Mouse (Mus musculus): ENCODE results near the gene Colca2.

Gene Colca2

GRCm38 (mm10) chr9:51278500-51279381, at the start of gene Colca2:
TSS of gene Colca2 (minus strand) at chr9:51278569.
- no peaks in the 10 kb centered on the region for H3K27me3 ChIP-seq (ENCODE audit: control insufficient read depth, insufficient read depth, low read length, poor library complexity, severe bottlenecking)
- DNase-seq (ENCODE audit: low read depth, low spot score): peak; percentile 25
- no peaks in the 10 kb centered on the region for H3K36me3 ChIP-seq (ENCODE audit: control insufficient read depth, insufficient read depth, low read length, poor library complexity, severe bottlenecking)

DNA sequence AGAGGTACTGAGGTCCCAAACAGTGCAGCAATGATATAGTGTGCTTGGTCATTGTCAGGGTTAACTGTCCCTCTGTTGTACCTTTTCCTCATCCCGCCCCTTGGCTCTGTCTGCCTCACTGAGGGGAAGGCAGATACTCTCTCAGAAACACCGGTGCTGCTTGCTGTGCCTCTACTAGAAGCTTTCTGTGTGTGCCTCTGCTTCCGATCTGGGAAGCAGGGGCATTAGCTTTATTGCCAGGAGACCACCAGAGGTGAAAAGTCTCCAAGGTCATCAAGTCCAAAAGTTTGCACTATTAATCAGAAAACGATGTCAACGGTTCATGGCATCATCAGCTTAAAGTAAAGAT, 49.2 kb upstream of the Colca2 start:
- no peak for DNase-seq (ENCODE audit: low read depth, low spot score)

DNA sequence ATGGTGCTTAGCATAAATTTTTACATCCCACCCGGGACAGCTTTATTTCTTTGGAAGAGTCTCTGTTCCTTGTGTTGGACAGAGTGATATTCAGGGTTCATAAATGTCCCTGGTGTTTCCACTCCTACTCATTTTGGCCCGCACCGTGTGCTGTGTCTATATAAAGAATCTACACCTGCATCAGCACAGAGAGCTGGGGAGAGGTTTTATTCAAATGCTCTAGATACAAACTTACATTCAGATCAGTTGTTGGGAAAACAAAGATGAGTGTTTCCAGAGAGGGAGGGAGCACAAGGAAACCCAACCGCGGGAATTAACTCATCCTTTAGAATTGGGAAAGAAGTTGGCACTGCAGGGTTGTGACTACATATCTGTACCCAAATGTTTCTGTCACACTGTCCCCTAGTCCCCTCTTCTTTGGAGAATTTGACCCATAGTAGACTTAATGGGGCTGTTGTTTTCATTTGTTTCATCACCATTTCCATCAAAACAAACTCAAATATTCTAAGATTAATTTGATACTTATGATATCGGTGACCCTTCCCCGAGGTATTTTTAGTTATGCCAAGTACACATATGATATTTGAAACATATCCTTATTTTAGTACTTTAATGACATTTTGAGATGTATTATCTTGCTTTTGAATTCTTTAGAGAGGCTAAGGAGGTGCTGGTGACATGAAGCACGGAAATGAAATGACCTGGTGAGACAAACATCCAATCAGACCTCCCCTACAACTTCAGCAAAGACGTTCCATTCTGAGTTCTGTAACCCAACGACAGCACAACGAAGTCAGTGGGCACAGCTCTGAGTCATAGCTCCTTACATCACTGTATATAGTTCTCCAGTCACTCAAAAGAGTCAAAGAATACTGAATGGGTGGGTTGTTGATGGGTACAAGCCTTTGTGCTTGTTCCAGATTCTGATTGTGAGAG, 48.5 kb upstream of the Colca2 start:
- DNase-seq (ENCODE audit: low read depth, low spot score): no peak
- no peaks in the 10 kb centered on the region for H3K36me3 ChIP-seq (ENCODE audit: control insufficient read depth, insufficient read depth, low read length, poor library complexity, severe bottlenecking)
- no peaks in the 10 kb centered on the region for H3K27me3 ChIP-seq (ENCODE audit: control insufficient read depth, insufficient read depth, low read length, poor library complexity, severe bottlenecking)

More for the DNA sequence above, 49.2 kb upstream of the Colca2 start:
- no peaks in the 10 kb centered on the region for H3K36me3 ChIP-seq (ENCODE audit: control insufficient read depth, insufficient read depth, low read length, poor library complexity, severe bottlenecking)
- H3K27me3 ChIP-seq (ENCODE audit: control insufficient read depth, insufficient read depth, low read length, poor library complexity, severe bottlenecking): no peaks in the 10 kb centered on the region

GRCm38 (mm10) chr9:51324406-51325065, 46.2 kb upstream of the Colca2 start:
- Histone ChIP-seq H3K27me3 (ENCODE audit: control insufficient read depth, insufficient read depth, low read length, poor library complexity, severe bottlenecking) (no peaks in the 10 kb centered on the region), H3K36me3 (ENCODE audit: control insufficient read depth, insufficient read depth, low read length, poor library complexity, severe bottlenecking) (no peaks in the 10 kb centered on the region)
- DNase-seq (ENCODE audit: low read depth, low spot score): no peak

DNA sequence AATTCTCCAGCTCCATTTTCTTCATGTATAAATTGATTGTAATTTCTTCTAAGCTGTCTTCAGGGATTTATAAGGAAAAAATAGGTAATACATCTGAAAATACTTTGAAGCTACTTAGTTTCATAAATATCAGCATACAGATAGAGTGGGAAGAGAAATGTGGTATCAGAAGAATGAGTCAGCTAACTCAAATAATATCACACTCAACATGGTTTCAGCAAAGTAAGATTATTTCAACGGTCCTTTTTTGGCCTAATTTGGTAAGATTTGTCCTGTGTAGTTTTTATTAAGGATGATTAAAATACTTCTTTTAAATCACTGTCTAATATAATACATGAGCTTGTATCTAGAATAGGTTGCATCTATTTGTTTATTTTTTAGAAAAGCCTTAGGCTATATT, 41.7 kb upstream of the Colca2 start:
- Histone ChIP-seq H3K27me3 (ENCODE audit: control insufficient read depth, insufficient read depth, low read length, poor library complexity, severe bottlenecking) (no peaks in the 10 kb centered on the region), H3K36me3 (ENCODE audit: control insufficient read depth, insufficient read depth, low read length, poor library complexity, severe bottlenecking) (no peaks in the 10 kb centered on the region)
- no peak for DNase-seq (ENCODE audit: low read depth, low spot score)

GRCm38 (mm10) chr9:51318246-51318645, 39.9 kb upstream of the Colca2 start:
- Histone ChIP-seq H3K36me3 (ENCODE audit: control insufficient read depth, insufficient read depth, low read length, poor library complexity, severe bottlenecking) (no peaks in the 10 kb centered on the region), H3K27me3 (ENCODE audit: control insufficient read depth, insufficient read depth, low read length, poor library complexity, severe bottlenecking) (no peaks in the 10 kb centered on the region)
- DNase-seq (ENCODE audit: low read depth, low spot score): no peak

DNA sequence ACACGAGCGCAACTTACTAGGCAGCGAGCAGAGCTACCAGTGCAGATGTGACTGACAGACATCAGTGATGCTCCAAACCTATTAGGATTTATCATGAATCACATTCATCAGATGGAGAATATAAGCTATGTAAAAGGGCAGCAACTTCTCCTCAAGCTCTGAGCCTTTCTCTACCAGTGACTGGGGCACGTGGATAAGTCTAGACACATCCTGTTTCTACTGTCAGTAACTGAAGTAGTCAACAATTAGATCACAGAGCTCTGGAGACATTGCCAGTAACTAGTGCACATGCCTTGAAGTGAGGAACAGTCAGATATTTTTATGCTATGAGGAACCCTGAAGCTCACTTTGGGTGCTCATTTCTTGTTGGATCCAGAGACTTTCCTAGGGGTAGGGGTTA, 39.0 kb upstream of the Colca2 start:
- Histone ChIP-seq H3K27me3 (ENCODE audit: control insufficient read depth, insufficient read depth, low read length, poor library complexity, severe bottlenecking) (no peaks in the 10 kb centered on the region), H3K36me3 (ENCODE audit: control insufficient read depth, insufficient read depth, low read length, poor library complexity, severe bottlenecking) (no peaks in the 10 kb centered on the region)
- DNase-seq (ENCODE audit: low read depth, low spot score): no peak

DNA sequence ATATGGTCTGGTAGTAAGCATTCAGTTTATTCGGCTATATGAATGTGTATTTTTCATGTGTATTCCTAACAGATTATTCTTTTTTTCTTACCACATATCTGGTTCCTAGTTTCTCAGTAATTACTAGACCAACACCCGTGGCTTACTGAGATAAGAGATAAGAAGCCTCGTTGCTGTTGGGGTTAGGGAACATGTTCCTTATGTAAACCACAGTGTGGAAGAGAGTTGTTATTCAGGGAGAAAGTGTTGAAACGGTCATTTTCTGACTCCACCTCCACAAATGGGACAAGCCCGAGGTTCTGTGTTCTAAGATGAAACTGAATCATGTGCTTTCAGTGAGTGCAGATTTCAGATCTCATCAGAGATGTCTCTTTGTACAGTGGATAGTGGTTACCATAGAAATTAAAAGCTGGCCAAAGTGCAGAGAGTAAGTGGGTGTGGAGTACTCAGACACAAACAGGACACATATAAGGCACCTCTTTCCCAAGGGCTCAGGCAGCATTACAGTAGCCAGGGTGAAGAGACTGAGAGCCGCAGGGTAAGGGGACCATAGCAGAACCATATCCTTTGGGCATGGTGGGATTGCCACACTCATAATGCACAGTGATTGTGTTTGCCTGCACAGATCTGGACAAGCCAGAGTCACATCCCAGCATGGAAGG, 37.2 kb upstream of the Colca2 start:
- no peak for DNase-seq (ENCODE audit: low read depth, low spot score)
- H3K27me3 ChIP-seq (ENCODE audit: control insufficient read depth, insufficient read depth, low read length, poor library complexity, severe bottlenecking): no peaks in the 10 kb centered on the region
- no peaks in the 10 kb centered on the region for H3K36me3 ChIP-seq (ENCODE audit: control insufficient read depth, insufficient read depth, low read length, poor library complexity, severe bottlenecking)

DNA sequence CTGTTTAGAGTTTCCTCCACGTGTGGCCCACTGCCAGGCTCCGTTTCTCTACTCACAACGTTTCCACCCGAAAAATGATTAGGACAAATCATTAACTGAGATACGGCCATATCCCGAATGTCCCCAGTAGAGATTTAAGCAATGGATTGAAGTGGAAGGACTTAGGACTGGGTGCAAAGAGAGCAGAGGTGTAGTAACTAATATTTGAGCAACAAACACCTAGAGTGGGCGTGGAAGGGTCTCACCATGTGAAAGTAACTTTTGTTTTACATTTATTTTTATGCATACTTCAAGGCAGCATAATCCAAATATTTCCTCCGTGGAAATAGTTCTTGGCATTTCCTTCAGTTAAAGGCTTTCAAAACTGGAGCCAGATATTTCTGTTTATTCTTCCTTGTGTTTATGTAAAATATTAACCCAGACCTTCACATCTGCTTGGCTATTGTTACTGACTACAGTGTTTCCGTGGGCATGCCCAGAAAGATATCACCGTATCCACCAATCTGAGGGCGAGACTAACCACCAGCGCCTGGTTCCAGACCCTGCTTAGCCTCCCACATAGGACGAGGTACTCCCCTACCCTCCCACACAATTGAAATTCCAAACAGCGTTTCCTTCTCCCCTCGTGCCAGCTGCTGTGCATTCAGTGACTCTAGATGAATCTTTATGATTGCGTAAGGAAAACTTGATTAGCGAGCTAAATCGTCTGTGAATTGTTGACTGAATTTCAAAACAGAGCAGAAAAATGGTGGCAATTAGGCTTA, 34.4 kb upstream of the Colca2 start:
- no peaks in the 10 kb centered on the region for H3K27me3 ChIP-seq (ENCODE audit: control insufficient read depth, insufficient read depth, low read length, poor library complexity, severe bottlenecking)
- DNase-seq (ENCODE audit: low read depth, low spot score): no peak
- no peaks in the 10 kb centered on the region for H3K36me3 ChIP-seq (ENCODE audit: control insufficient read depth, insufficient read depth, low read length, poor library complexity, severe bottlenecking)

- no peak for DNase-seq (ENCODE audit: low read depth, low spot score)
- no peaks in the 10 kb centered on the region for H3K27me3 ChIP-seq (ENCODE audit: control insufficient read depth, insufficient read depth, low read length, poor library complexity, severe bottlenecking)
- H3K36me3 ChIP-seq (ENCODE audit: control insufficient read depth, insufficient read depth, low read length, poor library complexity, severe bottlenecking): no peaks in the 10 kb centered on the region
Measured at GRCm38 (mm10) chr9:51310515-51310914, 32.1 kb upstream of the Colca2 start.

DNA sequence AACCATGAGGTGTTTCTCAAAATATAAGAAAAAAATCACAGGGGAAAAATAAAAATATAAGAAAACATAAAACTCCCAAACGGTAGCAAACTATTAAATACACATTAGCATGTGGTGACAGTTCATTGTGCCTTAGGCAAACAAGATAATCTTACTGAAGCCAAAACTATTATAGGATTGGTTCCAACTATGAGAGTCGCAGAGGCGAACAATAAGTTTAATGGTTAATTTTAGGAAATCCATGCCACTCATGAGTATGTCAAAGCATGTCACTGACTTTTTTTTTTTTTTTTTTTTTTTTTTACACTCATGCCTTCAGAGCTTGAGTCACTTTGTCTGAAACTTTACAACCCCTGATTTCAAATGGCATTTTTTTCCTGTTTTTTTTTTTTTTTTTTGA, 28.0 kb upstream of the Colca2 start:
- H3K27me3 ChIP-seq (ENCODE audit: control insufficient read depth, insufficient read depth, low read length, poor library complexity, severe bottlenecking): no peaks in the 10 kb centered on the region
- H3K36me3 ChIP-seq (ENCODE audit: control insufficient read depth, insufficient read depth, low read length, poor library complexity, severe bottlenecking): no peaks in the 10 kb centered on the region
- no peak for DNase-seq (ENCODE audit: low read depth, low spot score)

GRCm38 (mm10) chr9:51305146-51305545, 26.8 kb upstream of the Colca2 start:
- H3K36me3 ChIP-seq (ENCODE audit: control insufficient read depth, insufficient read depth, low read length, poor library complexity, severe bottlenecking): no peaks in the 10 kb centered on the region
- no peaks in the 10 kb centered on the region for H3K27me3 ChIP-seq (ENCODE audit: control insufficient read depth, insufficient read depth, low read length, poor library complexity, severe bottlenecking)
- no peak for DNase-seq (ENCODE audit: low read depth, low spot score)

- no peaks in the 10 kb centered on the region for H3K36me3 ChIP-seq (ENCODE audit: control insufficient read depth, insufficient read depth, low read length, poor library complexity, severe bottlenecking)
- H3K27me3 ChIP-seq (ENCODE audit: control insufficient read depth, insufficient read depth, low read length, poor library complexity, severe bottlenecking): no peaks in the 10 kb centered on the region
- no peak for DNase-seq (ENCODE audit: low read depth, low spot score)
Measured at GRCm38 (mm10) chr9:51303980-51304379, 25.6 kb upstream of the Colca2 start.

DNA sequence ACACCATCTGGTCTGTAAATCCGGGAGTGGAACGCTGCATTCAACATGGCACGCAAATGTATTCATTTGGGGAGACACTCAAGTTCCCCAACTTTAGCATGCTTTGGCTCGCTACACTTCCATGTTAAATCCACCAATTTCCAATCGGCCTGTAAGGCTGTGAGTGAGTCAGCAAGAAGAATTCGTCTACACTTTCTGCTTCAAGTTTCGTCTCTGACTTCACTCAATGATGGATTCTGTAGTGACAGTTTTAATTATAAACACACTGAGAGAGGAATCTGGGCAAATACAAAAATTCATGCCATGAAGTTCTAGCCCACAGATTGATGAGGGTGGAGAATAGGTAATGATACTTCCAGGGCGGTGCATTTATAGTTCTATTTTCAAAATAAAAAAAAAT, 15.2 kb upstream of the Colca2 start:
- Histone ChIP-seq H3K36me3 (ENCODE audit: control insufficient read depth, insufficient read depth, low read length, poor library complexity, severe bottlenecking) (no peaks in the 10 kb centered on the region), H3K27me3 (ENCODE audit: control insufficient read depth, insufficient read depth, low read length, poor library complexity, severe bottlenecking) (no peaks in the 10 kb centered on the region)
- no peak for DNase-seq (ENCODE audit: low read depth, low spot score)
